Mouse (Mus musculus) spleen, embryonic (tissue): ENCODE measurements around the gene Rai1.

Source experiments
- CTCF ChIA-PET: fragments of 350-600 bp; sonication (Branson Sonifier 250); formaldehyde crosslinking; loops from one replicate; lab custom pipeline; 2022; lab: Charles Lee

Rai1 gene

GRCm38 (mm10) chr11:60094909-60095810 lies 9.7 kb upstream of the Rai1 start:
- CTCF ChIA-PET: interaction anchor here (0.7 kb wide), 1 partner anchor 255 kb away, joined by 3 read pairs; no protein-coding TSS in a partner anchor

GRCm38 (mm10) chr11:60099555-60100186 lies 5.1 kb upstream of the Rai1 start:
- CTCF ChIA-PET: interaction anchor here (0.7 kb wide), 1 partner anchor 15 kb away, joined by 5 read pairs; no protein-coding TSS in a partner anchor

GRCm38 (mm10) chr11:60100827-60101555 lies 3.8 kb upstream of the Rai1 start:
- CTCF ChIA-PET: interaction anchor here (0.7 kb wide), 1 partner anchor 126 kb away, joined by 3 read pairs; no protein-coding TSS in a partner anchor

GRCm38 (mm10) chr11:60101986-60102385 lies 2.8 kb upstream of the Rai1 start:
- CTCF ChIA-PET: no interaction called here

GRCm38 (mm10) chr11:60102664-60103063 lies 2.1 kb upstream of the Rai1 start:
- CTCF ChIA-PET: interaction anchor here (0.7 kb wide), 3 partner anchors 46 to 160 kb away, joined by 3 to 21 read pairs (median 6); no protein-coding TSS in a partner anchor

GRCm38 (mm10) chr11:60103567-60103966 lies 1.2 kb upstream of the Rai1 start:
- CTCF ChIA-PET: interaction anchor here (0.7 kb wide), 1 partner anchor 45 kb away, joined by 3 read pairs; no protein-coding TSS in a partner anchor

GRCm38 (mm10) chr11:60105593-60106542 lies 1.1 kb downstream of the Rai1 start:
- CTCF ChIA-PET: interaction anchor here (0.7 to 1.9 kb wide), 3 partner anchors 8 to 76 kb away, joined by 4 to 8 read pairs (median 5); no protein-coding TSS in a partner anchor

- CTCF ChIA-PET: interaction anchor here (0.7 to 1.9 kb wide), 2 partner anchors 9 to 75 kb away, joined by 5 to 8 read pairs; no protein-coding TSS in a partner anchor
Observed at GRCm38 (mm10) chr11:60106543-60107110, 1.8 kb downstream of the Rai1 start.

GRCm38 (mm10) chr11:60107449-60107848 lies 2.6 kb downstream of the Rai1 start:
- CTCF ChIA-PET: no interaction called here

- CTCF ChIA-PET: interaction anchor here (0.7 kb wide), 1 partner anchor 382 kb away, joined by 4 read pairs; no protein-coding TSS in a partner anchor
Observed at GRCm38 (mm10) chr11:60108631-60109172, 3.9 kb downstream of the Rai1 start.

GRCm38 (mm10) chr11:60110386-60110785 lies 5.6 kb downstream of the Rai1 start:
- CTCF ChIA-PET: no interaction called here

- CTCF ChIA-PET: no interaction called here
Observed at GRCm38 (mm10) chr11:60111576-60111975, 6.8 kb downstream of the Rai1 start.

- CTCF ChIA-PET: interaction anchor here (1.5 kb wide), 1 partner anchor 9 kb away, joined by 4 read pairs; the partner anchor contains the start of gene Rai1
Observed at GRCm38 (mm10) chr11:60113624-60114023, 8.8 kb downstream of the Rai1 start.

GRCm38 (mm10) chr11:60114296-60115023 lies 9.6 kb downstream of the Rai1 start:
- CTCF ChIA-PET: interaction anchor here (0.6 to 1.5 kb wide), 3 partner anchors 9 to 231 kb away, joined by 4 to 6 read pairs (median 5); partner anchors contain the start of gene Rai1

- CTCF ChIA-PET: interaction anchor here (0.8 to 1.4 kb wide), 3 partner anchors 10 to 52 kb away, joined by 3 to 5 read pairs (median 5); partner anchors contain the start of gene Rai1
Observed at GRCm38 (mm10) chr11:60115024-60115538, 10.3 kb downstream of the Rai1 start.

- CTCF ChIA-PET: interaction anchor here (0.8 to 1.4 kb wide), 3 partner anchors 10 to 51 kb away, joined by 3 to 5 read pairs (median 5); partner anchors contain the start of gene Rai1
Observed at GRCm38 (mm10) chr11:60115638-60116276, 10.9 kb downstream of the Rai1 start.

- CTCF ChIA-PET: no interaction called here
Observed at GRCm38 (mm10) chr11:60120586-60121262, 15.9 kb downstream of the Rai1 start.
